Mouse (Mus musculus): ENCODE measurements around the gene Olfr1388.
"Not testable (repeated sequence)": the region's sequence is repeated elsewhere in the genome, so short reads cannot be mapped to it uniquely, and the experiment has no call there.

Gene Olfr1388

GRCm38 (mm10) chr11:49436411-49436810 is at the start of gene Olfr1388:
TSS of gene Olfr1388 (plus strand) at chr11:49436624.
- DNase-seq = no peak

GRCm38 (mm10) chr11:49392707-49393106 is 43.7 kb upstream of the Olfr1388 start:
- not testable (repeated sequence) for DNase-seq

GRCm38 (mm10) chr11:49406784-49407183 is 29.6 kb upstream of the Olfr1388 start:
- DNase-seq = no peak

DNA sequence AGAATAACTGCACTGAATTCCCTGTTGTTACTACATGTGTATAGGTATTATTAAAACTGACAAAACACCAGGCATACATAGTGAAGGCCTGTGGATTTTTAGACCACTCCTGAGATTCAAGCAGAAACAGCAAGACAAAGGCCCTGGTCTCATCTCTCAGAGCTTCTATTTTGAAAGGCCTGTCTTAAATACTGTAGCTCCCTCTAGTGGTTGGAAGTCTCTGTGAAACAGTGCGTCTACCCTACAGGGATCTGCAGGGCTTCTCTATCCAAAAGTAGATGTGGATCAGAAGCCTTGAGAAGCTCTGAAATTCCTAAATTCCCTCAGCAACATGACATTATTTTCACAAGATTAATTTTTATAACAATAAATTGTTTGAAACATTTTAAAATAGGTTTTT is 25.9 kb upstream of the Olfr1388 start:
- DNase-seq = no peak

DNA sequence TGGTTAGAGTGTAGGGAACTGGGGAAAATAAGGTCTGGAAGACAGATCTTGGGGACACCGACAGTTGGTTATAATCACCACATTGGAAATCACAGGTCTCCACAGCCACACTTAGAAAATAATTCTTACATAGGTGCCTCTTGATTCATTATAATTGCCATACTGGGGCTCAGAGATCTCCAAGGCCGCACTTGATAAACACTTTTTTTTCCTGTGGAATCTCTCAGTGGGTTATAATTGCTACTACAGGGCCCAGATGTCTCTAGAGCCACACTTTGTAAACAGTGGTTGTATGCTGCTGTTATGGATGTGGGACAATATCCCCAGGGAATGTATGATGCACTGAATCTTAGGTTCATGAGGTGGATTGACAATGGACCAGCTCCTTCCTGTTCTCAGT is 13.7 kb upstream of the Olfr1388 start, which contains the start of gene Olfr1389:
Olfr1389 (plus strand) TSS at position 301 of the 400 bp plus-strand sequence.
- DNase-seq = no peak

DNA sequence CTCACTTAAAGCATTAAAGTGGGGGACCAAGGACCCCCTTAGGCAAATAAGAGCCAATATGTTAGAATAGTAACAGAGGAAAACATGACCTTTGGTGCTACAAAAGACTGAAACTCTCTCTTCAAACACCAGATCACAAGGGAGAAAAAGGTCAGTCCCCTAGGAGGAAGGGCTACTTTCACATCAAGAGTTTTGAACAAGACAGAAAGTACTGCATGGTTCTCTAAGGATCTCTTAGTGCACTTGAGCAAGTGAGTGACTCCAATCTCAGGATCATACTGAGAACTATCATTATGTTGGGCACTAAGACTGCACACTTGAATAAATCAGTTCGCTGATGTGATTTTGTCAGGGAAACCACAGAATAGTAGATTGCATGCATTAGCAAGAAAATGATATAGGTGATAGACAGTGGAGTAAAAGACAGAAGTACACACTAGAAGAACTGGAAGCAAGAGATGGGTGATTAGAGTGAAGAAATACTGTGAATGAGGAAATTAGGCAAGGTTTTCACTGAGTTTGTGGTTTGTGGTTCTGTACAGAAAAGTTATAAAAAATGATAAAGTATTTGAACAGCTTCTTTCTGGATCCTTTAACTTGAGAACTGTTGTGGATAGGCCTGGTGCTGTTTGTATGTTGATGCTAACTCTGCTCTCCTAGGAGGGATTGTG is 11.0 kb upstream of the Olfr1388 start:
- DNase-seq = no peak

DNA sequence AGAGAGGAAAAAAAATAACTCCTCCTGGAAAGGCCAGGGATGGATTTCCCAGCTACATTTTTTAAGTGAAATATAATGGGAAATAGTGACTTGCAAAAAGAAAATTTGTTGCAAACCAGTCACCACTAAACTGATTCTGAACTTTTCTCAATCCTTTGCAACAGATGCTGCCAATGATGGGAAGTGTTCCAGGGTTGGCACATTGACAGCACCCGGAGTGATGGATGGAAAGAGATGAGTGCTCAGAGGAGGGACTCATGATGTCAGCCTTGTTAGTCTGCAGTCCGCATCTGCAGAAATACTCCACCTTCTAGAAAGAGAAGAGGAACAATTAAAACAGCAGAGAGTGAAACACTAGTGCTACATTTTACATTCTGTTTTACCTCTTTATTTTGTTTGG is 6.8 kb upstream of the Olfr1388 start:
- DNase-seq = no peak

GRCm38 (mm10) chr11:49455043-49455442 is 18.6 kb downstream of the Olfr1388 start, which contains the start of gene Olfr1387:
TSS of gene Olfr1387 (plus strand) at chr11:49455343.
- no peak for DNase-seq

DNA sequence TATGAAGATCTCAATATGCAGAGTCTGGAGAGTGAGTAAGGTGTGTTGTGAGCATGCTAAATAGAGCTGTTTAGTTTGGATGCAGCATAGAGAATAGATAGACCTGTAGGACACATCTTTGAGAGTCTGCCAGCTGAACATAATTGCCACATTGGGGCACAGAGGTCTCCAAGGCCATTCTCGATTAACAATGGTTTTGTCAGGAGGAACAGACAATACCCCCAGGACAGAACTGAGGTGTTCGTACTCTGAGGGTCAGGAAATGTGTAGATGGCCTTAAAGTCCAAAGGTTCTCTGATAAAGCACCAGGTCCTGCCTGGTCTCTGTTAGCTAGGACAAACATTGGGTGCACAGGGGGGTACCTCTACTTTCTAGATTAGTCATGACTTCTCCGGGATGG is 28.3 kb downstream of the Olfr1388 start, which contains the start of gene Olfr1386:
Olfr1386 (plus strand) TSS at position 301 of the 400 bp plus-strand sequence.
- DNase-seq = not testable (repeated sequence)

- DNase-seq = no peak
Measured at GRCm38 (mm10) chr11:49485973-49486372, 49.5 kb downstream of the Olfr1388 start.

- not testable (repeated sequence) for DNase-seq
Measured at GRCm38 (mm10) chr11:49488770-49489169, 52.3 kb downstream of the Olfr1388 start, which contains the start of gene Olfr1385. TSS of gene Olfr1385 (plus strand) at chr11:49489070.
